Mouse (Mus musculus): ENCODE results near the gene Sp100.

The Sp100 gene

DNA sequence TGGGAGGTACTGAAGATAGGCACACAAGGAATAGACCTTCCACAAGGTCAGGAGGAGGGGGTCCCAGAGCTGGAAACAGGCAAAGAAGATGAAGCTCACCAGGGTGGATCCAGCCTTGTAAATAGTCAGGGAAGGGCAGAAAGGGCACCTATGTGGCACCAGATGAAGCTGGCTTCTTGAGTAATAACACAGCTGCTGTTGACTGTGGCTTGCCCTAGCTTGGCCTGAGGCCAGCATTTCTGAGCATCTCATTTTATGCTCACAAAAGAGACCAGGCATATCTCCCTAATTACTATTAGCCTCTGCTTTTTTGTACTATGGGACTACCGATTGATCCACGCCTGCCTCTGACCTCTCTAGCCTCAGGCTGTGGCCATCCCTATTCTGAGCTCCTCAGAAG, 100.0 kb downstream of the Sp100 start:
- DNase-seq (ENCODE audit: low spot score): no peak

DNA sequence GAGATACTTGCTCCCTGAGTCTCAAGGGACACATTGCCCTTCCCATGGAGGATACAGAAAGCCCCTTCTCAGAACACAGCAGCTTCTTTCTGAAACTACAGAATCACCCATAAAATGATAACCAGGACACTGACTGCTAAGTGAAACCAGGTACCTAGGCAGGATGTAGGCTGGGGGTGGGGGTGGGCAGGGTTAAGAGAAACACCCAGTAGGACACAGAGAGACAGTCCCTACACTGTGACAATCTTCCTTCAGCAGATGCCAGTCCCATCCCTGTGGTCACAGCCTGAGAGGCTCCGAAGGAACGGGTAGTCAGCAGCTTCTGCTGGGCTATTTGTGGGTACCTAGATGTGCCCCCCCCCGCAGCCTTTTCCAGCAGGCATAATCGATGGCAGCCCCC, 100.9 kb downstream of the Sp100 start:
- no peak for DNase-seq (ENCODE audit: low spot score)

DNA sequence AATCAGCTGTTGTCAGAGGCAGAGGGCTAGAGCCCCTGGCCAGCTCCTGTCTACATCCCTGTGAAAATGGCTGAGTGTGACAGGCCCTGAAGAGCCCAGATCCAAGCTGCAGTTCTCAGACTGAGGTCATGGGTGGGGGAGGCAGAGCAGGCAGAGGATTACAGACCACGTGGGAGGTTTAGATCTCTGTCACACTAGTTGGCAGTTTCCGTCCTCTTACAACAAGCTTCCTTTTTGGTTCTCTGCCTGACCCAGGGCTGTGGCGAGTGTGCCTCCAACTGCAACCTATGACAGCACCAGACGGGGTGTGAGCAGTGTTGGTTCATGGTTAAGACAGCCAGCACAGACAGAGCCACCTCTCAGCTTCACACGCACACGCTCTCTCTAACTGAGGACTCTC, 101.7 kb downstream of the Sp100 start:
- peak; percentile 6 for DNase-seq (ENCODE audit: low spot score)

DNA sequence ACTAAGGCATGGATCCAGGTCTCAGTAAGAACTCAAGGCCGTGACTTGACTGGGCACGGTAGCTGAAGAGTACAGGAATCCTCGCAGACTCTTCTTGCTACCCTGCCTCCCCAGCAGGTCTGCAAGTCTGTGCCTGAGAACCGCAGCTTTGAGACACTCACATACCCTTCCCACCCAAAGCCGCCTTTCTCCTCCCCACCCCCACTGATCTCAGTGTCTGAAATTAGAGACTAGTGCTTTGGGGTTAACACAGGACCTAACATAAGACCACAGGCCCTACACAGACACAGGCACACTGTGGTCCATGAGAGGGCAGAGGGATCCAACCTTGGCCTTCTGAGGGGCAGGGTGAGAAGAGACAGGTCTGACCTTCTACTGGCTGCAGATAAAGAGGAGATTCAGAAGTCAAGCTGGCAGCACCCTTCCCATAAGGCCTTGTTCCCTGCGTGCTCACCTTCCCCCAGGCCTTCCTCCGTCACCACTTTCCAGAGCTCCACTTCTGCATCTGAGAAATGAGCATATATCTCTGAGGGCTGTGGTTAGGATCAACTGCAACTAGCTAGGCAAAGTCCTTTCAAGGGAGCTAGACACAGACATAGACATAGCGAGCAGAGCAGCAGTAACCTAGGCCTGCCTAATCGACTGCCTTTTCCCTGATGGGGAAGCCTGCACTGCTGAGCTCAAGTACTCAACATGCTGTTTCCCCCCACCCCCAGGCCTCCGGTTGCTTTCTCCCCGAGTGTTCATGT, 102.3 kb downstream of the Sp100 start:
- DNase-seq (ENCODE audit: low spot score): no peak

DNA sequence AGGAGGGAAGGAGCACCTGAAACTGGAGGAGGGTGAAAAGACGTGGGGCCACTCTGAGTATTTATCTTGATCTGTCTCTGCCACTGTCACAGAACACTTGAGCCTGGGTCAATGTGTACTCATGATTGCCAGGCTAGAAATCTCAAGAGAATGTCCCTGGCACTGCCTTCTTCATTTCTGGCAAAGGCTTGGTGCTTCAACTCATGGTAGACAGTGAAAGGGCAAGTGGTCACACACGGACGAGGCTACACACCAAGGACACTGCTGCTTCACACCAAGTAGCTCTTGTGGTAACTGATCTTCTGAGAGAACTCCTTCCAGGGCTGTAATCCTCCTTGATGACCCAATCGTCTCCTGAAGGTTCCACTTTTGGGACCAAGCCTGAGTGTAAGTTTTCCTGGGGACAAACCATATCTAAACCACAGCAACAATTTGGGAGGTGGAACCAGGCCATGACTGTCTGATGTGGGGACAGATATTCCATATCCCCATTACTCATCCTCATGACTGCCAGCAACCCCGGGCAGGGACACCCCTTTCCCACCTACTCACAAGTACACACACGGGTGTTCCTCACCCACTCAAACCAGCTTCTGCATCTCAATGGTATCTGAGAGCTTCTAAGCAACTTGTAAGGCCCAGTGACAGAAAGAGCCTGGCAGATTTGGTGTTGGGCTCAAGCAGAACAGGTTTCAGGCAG, 107.9 kb downstream of the Sp100 start:
- DNase-seq (ENCODE audit: low spot score): no peak

DNA sequence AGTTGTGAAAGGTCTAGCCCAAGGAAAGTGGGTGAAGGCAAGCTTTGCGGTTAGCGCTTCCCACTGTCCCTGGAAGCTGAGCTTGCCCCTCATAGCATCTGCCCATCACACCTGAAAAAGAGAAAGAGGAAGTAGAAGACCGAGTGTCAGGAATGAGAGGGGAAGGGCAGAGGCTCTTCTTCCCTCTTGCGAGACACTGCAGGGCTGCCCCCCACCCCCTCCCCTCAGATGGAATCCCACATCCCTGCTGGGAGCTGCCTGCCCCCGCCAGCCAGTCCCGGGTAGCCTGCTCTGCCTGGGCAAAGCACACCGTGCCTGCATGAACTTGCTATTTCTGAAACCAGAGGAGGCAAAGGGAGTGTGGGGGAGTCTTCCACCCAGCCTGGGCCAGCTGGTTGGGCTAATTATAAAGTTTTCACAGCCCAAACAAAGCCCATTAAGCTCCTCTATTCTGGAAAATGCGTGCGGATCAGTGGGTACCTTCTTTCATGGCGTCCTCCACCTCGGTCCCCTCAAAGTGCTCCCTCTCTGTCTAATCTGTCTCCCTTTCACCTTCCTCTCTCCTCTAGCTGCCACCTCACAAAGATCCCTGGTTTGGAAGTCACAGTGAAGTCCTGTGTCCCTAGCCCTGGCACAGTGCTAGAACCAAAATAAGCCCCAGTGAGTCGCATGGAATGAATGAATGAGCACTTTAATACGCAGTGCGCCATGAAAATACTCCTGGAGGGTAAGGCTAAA, 108.6 kb downstream of the Sp100 start:
- no peak for DNase-seq (ENCODE audit: low spot score)

DNA sequence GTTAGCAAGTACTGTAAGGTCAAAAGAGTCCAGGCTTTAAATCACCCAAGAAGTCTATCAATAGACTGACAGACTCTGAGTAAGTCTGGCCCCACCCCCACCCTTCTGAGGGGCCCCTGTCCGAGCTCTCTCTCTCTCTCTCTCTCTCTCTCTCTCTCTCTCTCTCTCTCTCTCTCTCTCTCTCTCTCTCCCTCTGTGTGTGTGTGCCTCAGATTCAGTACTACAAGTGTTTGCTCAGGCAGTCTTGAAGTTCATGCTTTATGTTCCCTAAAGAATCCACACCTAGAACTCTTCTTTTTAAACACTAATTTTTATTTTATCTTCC, 109.1 kb downstream of the Sp100 start:
- DNase-seq (ENCODE audit: low spot score): no peak
